Mouse (Mus musculus) bone marrow macrophage, adult 2 months (primary cell): ENCODE results near the gene Gfm2.

Experiments used
- CTCF ChIP-seq: IDR thresholded peaks from 2 replicates; pipeline ENCODE4 v1.5.1; 2012; ENCODE audit warnings: low read depth, mild to moderate bottlenecking, low read length, moderate library complexity
- POLR2A ChIP-seq: IDR thresholded peaks from 2 replicates; pipeline ENCODE4 v1.6.1; 2012; ENCODE audit warnings: mild to moderate bottlenecking, low read depth, low read length, borderline replicate concordance

GRCm38 (mm10) chr13:97224341-97224982 is 86.7 kb downstream of the Gfm2 start:
- TF ChIP-seq CTCF: no peak
- no peak for TF ChIP-seq POLR2A
